Mouse (Mus musculus): ENCODE measurements at regions not wholly inside any gene's neighbourhood (a gene's known extent, or its start where the extent isn't known, plus 50 kb on each side); places are given as distances from the start of the nearest gene placed in this dataset.

GRCm38 (mm10) chr5:101124941-101125453 lies 279.5 kb downstream of the Gpat3 start:
- no peak overlapping the region for H3K4me3 ChIP-seq (ENCODE audit: insufficient read depth, low read depth, low read length)
- 72% methylated on average over 5 of the region's 5 CpGs for WGBS
- no peaks in the 10 kb centered on the region for H3K4me1 ChIP-seq (ENCODE audit: control insufficient read depth, insufficient read depth, low read length)
- H3K27ac ChIP-seq (ENCODE audit: insufficient read depth, low read depth, low read length): no peak overlapping the region
- TF ChIP-seq CTCF (IDR thresholded peaks at IDR 0.05; ENCODE audit: insufficient read depth, low read depth, low read length): no peak
- no peak for TF ChIP-seq POLR2A (IDR thresholded peaks at IDR 0.05; ENCODE audit: insufficient read depth, low read depth, low read length)

DNA sequence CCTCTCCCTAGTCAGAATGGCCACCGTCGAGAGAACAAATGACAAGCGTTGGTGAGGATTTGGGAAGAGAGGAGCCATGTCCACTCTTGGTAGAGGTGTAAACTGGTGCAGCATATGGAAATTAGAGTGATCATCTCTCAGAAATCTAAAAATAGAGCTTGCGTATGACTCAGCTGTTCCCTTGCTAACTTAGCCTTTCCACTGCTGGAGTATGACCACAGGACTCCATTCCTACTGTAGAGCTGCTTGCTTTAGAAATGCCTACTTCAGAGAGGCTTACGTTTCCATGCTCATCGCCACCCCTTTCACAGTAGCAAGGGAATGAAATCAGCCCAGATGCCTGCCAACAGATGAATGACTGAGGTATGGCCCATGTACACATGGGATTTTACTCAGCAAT lies 277.4 kb downstream of the Gpat3 start:
- Histone ChIP-seq H3K4me3 (ENCODE audit: insufficient read depth, low read depth, low read length) (no peak overlapping the region), H3K4me1 (ENCODE audit: control insufficient read depth, insufficient read depth, low read length) (no peaks in the 10 kb centered on the region), H3K27ac (ENCODE audit: insufficient read depth, low read depth, low read length) (no peak overlapping the region)
- TF ChIP-seq CTCF (IDR thresholded peaks at IDR 0.05; ENCODE audit: insufficient read depth, low read depth, low read length) (no peak), POLR2A (IDR thresholded peaks at IDR 0.05; ENCODE audit: insufficient read depth, low read depth, low read length) (no peak)
- 95% methylated on average over 6 of the region's 6 CpGs for WGBS

DNA sequence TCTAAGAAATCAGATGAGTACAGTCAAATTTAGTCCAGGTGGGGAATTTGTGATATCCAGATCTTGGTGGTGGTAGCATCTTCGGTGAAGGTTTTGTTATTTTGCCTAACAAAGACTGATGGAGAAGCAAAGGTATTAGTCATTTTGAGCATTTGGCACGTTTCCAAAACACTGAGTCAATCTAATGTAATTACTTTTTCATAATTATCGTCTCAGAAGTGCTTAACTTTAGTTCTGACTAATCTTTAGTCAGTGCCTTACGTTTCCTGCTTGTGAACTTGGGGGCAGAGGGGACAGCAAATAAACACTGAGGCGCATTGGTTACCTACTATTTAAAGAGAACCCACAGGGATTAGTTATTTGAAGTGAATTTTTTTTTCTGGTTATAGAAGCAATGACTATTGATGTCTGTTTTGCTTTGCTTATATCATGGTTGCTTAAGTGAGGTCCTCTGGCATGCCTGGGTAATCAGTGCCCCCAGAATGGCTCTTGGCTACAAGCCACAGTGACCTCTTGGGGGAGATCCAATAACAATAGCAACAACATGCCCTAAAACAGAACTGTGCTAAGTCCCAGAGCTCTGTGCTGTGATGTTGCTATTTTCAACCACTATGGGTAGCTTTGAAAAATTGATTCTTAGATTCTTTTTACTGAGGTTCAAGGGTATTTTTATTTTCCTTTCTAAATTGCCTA lies 275.1 kb downstream of the Gpat3 start:
- no peak overlapping the region for H3K27ac ChIP-seq (ENCODE audit: insufficient read depth, low read depth, low read length)
- TF ChIP-seq POLR2A (IDR thresholded peaks at IDR 0.05; ENCODE audit: insufficient read depth, low read depth, low read length) (no peak), CTCF (IDR thresholded peaks at IDR 0.05; ENCODE audit: insufficient read depth, low read depth, low read length) (no peak)
- no peak overlapping the region for H3K4me3 ChIP-seq (ENCODE audit: insufficient read depth, low read depth, low read length)
- WGBS: 41% methylated on average over 5 of the region's 5 CpGs
- H3K4me1 ChIP-seq (ENCODE audit: control insufficient read depth, insufficient read depth, low read length): no peaks in the 10 kb centered on the region

- Histone ChIP-seq H3K4me3 (ENCODE audit: insufficient read depth, low read depth, low read length) (no peak overlapping the region), H3K4me1 (ENCODE audit: control insufficient read depth, insufficient read depth, low read length) (peaks cover 5% of the 10 kb centered on the region; the same call in 1 of the 2 replicates), H3K27ac (ENCODE audit: insufficient read depth, low read depth, low read length) (no peak overlapping the region)
- 37% methylated on average over 7 of the region's 7 CpGs for WGBS
- TF ChIP-seq CTCF (IDR thresholded peaks at IDR 0.05; ENCODE audit: insufficient read depth, low read depth, low read length) (no peak), POLR2A (IDR thresholded peaks at IDR 0.05; ENCODE audit: insufficient read depth, low read depth, low read length) (no peak)
Observed at GRCm38 (mm10) chr5:101112151-101112769, 266.7 kb downstream of the Gpat3 start.

GRCm38 (mm10) chr5:101111619-101112018 lies 266.1 kb downstream of the Gpat3 start:
- Histone ChIP-seq H3K4me3 (ENCODE audit: insufficient read depth, low read depth, low read length) (no peak overlapping the region), H3K4me1 (ENCODE audit: control insufficient read depth, insufficient read depth, low read length) (peaks cover 5% of the 10 kb centered on the region; the same call in 1 of the 2 replicates), H3K27ac (ENCODE audit: insufficient read depth, low read depth, low read length) (no peak overlapping the region)
- 62% methylated on average over 4 of the region's 4 CpGs for WGBS
- TF ChIP-seq CTCF (IDR thresholded peaks at IDR 0.05; ENCODE audit: insufficient read depth, low read depth, low read length) (no peak), POLR2A (IDR thresholded peaks at IDR 0.05; ENCODE audit: insufficient read depth, low read depth, low read length) (no peak)

DNA sequence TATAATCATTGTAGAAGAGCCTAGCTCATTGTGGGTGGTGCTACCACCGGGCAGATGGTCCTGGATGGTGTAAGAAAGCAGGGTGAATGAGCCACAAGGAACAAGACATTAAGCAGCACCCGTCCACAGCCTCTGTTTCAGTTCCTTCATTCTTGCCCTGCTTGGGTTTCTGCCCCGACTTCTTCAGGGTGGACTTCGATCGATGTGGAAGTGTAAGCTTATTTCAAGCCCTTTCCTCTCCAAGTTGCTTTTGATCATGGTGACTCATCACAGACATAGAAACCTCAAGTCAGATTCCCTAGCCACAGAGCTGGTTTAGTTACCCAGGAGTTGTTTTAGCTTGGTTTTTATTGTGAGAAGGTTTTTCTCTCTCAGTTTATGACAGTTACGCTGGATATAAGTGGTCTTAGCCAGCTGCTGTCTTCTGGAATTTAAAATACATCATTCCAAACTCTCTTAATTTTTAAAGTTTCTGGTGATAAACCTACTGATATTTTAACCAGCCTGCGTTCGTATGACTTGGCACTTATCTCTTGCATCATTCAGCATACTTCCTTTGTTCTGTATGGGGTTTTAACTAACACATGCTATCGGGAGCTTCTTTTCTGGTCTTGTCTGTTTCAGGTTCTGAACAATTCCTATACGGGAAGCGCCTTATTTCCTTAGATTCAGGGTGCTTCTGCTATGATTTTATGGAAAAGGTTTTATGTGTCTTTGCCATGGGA lies 255.6 kb downstream of the Gpat3 start:
- Histone ChIP-seq H3K4me1 (ENCODE audit: control insufficient read depth, insufficient read depth, low read length) (no peaks in the 10 kb centered on the region), H3K27ac (ENCODE audit: insufficient read depth, low read depth, low read length) (no peak overlapping the region), H3K4me3 (ENCODE audit: insufficient read depth, low read depth, low read length) (no peak overlapping the region)
- TF ChIP-seq POLR2A (IDR thresholded peaks at IDR 0.05; ENCODE audit: insufficient read depth, low read depth, low read length): no peak
- TF ChIP-seq CTCF (IDR thresholded peaks at IDR 0.05; ENCODE audit: insufficient read depth, low read depth, low read length): no peak
- WGBS: 80% methylated on average over 11 of the region's 11 CpGs

- Histone ChIP-seq H3K4me3 (ENCODE audit: insufficient read depth, low read depth, low read length) (peak overlapping the region; percentile 11; the same call in 1 of the 2 replicates), H3K4me1 (ENCODE audit: control insufficient read depth, insufficient read depth, low read length) (peaks cover 5% of the 10 kb centered on the region), H3K27ac (ENCODE audit: insufficient read depth, low read depth, low read length) (peak overlapping the region; percentile 76)
- 10% methylated on average over 21 of the region's 21 CpGs for WGBS
- TF ChIP-seq CTCF (IDR thresholded peaks at IDR 0.05; ENCODE audit: insufficient read depth, low read depth, low read length): no peak
- no peak for TF ChIP-seq POLR2A (IDR thresholded peaks at IDR 0.05; ENCODE audit: insufficient read depth, low read depth, low read length)
Observed at GRCm38 (mm10) chr5:101091027-101091598, 245.6 kb downstream of the Gpat3 start.

- H3K27ac ChIP-seq (ENCODE audit: insufficient read depth, low read depth, low read length): peak overlapping the region; percentile 76; the same call in 1 of the 2 replicates
- no peak overlapping the region for H3K4me3 ChIP-seq (ENCODE audit: insufficient read depth, low read depth, low read length)
- 46% methylated on average over 7 of the region's 7 CpGs for WGBS
- TF ChIP-seq CTCF (IDR thresholded peaks at IDR 0.05; ENCODE audit: insufficient read depth, low read depth, low read length): no peak
- TF ChIP-seq POLR2A (IDR thresholded peaks at IDR 0.05; ENCODE audit: insufficient read depth, low read depth, low read length): no peak
- peaks cover 5% of the 10 kb centered on the region for H3K4me1 ChIP-seq (ENCODE audit: control insufficient read depth, insufficient read depth, low read length)
Observed at GRCm38 (mm10) chr5:101090415-101091026, 245.0 kb downstream of the Gpat3 start.

All from olfactory bulb, adult 2 months (tissue).